Mouse (Mus musculus) E14TG2a.4 (cell line): ENCODE measurements around the gene Celsr1.

ENCODE experiments used
- CTCF ChIP-seq: conservative IDR thresholded peaks from 2 replicates; pipeline ENCODE4 v1.5.1; 2014; ENCODE audit warnings: low read length
- NANOG ChIP-seq: IDR thresholded peaks from 2 replicates; pipeline ENCODE4 v1.6.1; 2014; ENCODE audit warnings: borderline replicate concordance, low read length, mixed read lengths

DNA sequence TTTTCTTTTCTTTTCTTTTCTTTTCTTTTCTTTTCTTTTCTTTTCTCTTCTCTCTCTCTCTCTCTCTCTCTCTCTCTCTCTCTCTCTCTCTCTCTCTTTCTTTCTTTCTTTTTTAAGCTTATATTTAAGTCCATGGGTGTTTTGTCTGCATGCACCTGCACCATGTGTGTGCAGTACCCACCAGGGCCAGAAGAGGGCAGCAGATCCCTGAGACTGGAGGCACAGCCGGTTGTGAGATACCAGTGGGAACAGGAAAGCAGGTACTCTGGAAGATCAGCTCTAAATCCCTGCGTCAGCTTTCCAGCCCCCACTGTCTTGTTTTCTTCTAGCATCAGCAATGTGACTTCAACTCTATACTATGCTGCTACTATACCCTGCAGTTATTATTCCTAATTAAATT is 120.0 kb downstream of the Celsr1 start:
- TF ChIP-seq CTCF (peak; percentile 37), NANOG (no peak)
